Comparison of ENCODE assay signal across 8 mouse cellular contexts in the genomic region with DNA sequence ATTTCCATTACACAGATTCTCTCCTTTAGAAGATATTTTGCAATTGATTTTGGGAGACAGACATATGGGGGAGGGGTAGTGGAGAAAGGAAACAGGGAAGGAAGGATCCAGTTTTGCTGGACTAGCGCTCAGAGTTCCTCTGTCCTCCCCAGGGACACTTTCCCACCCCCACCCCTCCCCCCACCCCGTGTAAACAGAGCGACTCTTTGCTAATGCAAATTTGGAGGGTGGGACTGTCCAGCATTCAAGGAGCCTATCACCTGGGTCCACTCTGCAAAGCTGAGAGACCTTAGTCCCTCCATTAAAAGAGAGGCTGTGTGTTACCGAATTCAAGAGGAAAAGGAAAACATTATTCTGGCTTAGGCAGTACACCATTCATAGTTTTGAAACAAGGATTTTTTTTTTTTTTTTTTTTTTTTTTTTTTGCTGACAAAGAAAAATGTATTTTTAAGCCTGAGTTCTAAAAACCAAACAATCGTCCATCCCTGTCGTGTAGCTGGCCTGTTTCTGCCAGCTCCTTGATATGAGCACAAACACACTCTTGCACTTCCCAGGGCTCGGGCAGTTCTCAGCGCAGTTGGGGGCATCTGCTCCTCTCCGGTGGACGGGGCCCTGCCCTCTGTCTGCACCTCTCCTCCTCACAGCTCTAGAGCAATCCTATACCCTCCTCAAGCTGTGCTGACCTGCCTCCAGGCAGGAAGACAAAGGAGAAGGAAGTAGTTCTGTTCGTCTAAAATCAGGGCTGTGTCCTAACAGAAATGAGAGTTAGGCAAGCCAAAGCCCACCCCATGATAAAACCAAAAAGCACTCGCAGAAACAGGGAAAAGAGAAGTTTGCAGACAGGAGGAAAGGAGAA.
A peak's percentile ranks its signal among the peaks of the same experiment; 100 is the strongest.
DNase-seq lines count a peak whose midpoint lies in the region; ATAC-seq and TF ChIP-seq lines count a peak whose summit lies in the region.

No protein-coding gene starts in this region.

- TF ChIP-seq POLR2A in CH12.LX (IDR thresholded peaks at IDR 0.05; ENCODE audit: low read depth, low read length) = no peak
- TF ChIP-seq POLR2A in limb, embryonic 14.5 days (IDR thresholded peaks at IDR 0.05; ENCODE audit: borderline replicate concordance, extremely low read depth, insufficient read depth, insufficient read length) = no peak
- TF ChIP-seq POLR2A in olfactory bulb, adult 2 months (IDR thresholded peaks at IDR 0.05; ENCODE audit: insufficient read depth, low read depth, low read length) = no peak

- in situ Hi-C loops in CH12.LX (cut with MboI; ENCODE audit: low pct_ligation_motif_present, low pct_unique_long_range_greater_than_20kb, low sequenced_read_pairs) = no loop called here

- dilution Hi-C loops in CH12.LX (cut with MboI; ENCODE audit: extremely low pct_ligation_motif_present, extremely low pct_unique_long_range_greater_than_20kb, low sequenced_read_pairs) = no loop called here

- WGBS in heart, embryonic 10.5 days = under 1% methylated on average over 12 of the region's 12 CpGs
- WGBS in limb, embryonic 14.5 days = 6% methylated on average over 12 of the region's 12 CpGs
- 28% methylated on average over 12 of the region's 12 CpGs for WGBS in olfactory bulb, adult 2 months

- DNase-seq in CH12.LX (ENCODE audit: extremely low read depth) (peak; percentile 66), adipocyte (ENCODE audit: low spot score) (peak; percentile 12)
- no peak for DNase-seq in heart, embryonic 10.5 days (ENCODE audit: low spot score)
- no peak for DNase-seq in limb, embryonic 14.5 days (ENCODE audit: low spot score)
- DNase-seq in thymus, postnatal 10 days (ENCODE audit: low spot score in 2 of 2) = no peak
- no peak for DNase-seq in frontal cortex, postnatal 25 days (ENCODE audit: low spot score in 2 of 2)
- DNase-seq in testis, postnatal 14 days (ENCODE audit: low spot score) = no peak

- 0 out of 2 replicates have a peak, but pooled peaks have one; percentile 50 for TF ChIP-seq EP300 in CH12.LX (IDR thresholded peaks at IDR 0.05; ENCODE audit: low read length)

- H3K4me1 ChIP-seq in CH12.LX (ENCODE audit: control insufficient read depth in 1 of 2, insufficient read depth in 2 of 2) = peaks cover 4 to 19% of the 10 kb centered on the region in 2 experiments
- H3K4me1 ChIP-seq in heart, embryonic 10.5 days = peaks cover 47% of the 10 kb centered on the region
- peaks cover 12% of the 10 kb centered on the region for H3K4me1 ChIP-seq in limb, embryonic 14.5 days (ENCODE audit: control insufficient read depth, insufficient read depth, low read length)
- peaks cover 2% of the 10 kb centered on the region; the same call in 1 of the 2 replicates for H3K4me1 ChIP-seq in olfactory bulb, adult 2 months (ENCODE audit: control insufficient read depth, insufficient read depth, low read length)

- no peaks in the 10 kb centered on the region for H3K27me3 ChIP-seq in CH12.LX (replicated peaks)
- H3K27me3 ChIP-seq in heart, embryonic 10.5 days (ENCODE audit: insufficient read depth, poor library complexity, severe bottlenecking) = no peaks in the 10 kb centered on the region
- H3K27me3 ChIP-seq in limb, embryonic 14.5 days (ENCODE audit: control insufficient read depth, insufficient read depth, low read length) = no peaks in the 10 kb centered on the region

- peak; percentile 23; the same call in 1 of the 2 replicates for ATAC-seq in limb, embryonic 14.5 days (ENCODE audit: low FRiP score, low read depth)

- H3K79me2 ChIP-seq in CH12.LX (replicated peaks; ENCODE audit: control insufficient read depth, extremely low read depth, insufficient read depth, poor library complexity, severe bottlenecking) = no peaks in the 10 kb centered on the region

- H3K9me3 ChIP-seq in CH12.LX (replicated peaks; ENCODE audit: low read length) = no peaks in the 10 kb centered on the region
- no peaks in the 10 kb centered on the region for H3K9me3 ChIP-seq in heart, embryonic 10.5 days
- H3K9me3 ChIP-seq in limb, embryonic 14.5 days (ENCODE audit: control insufficient read depth, low read length) = no peaks in the 10 kb centered on the region

- H3K4me3 ChIP-seq in CH12.LX (replicated peaks in 1 of 3; ENCODE audit: low read depth in 2 of 3, low read length in 2 of 3, poor library complexity in 1 of 3) = no peak overlapping the region
- H3K4me3 ChIP-seq in heart, embryonic 10.5 days = peak overlapping the region; percentile 47
- no peak overlapping the region for H3K4me3 ChIP-seq in limb, embryonic 14.5 days (replicated peaks; ENCODE audit: low read length)
- no peak overlapping the region for H3K4me3 ChIP-seq in olfactory bulb, adult 2 months (ENCODE audit: insufficient read depth, low read depth, low read length)

- TF ChIP-seq CTCF in CH12.LX (conservative IDR thresholded peaks at IDR 0.05 in 1 of 2, IDR thresholded peaks at IDR 0.05 in 1 of 2; ENCODE audit: low read depth in 2 of 2, low read length in 2 of 2) = no peak
- TF ChIP-seq CTCF in olfactory bulb, adult 2 months (IDR thresholded peaks at IDR 0.05; ENCODE audit: insufficient read depth, low read depth, low read length) = no peak

- no peak for TF ChIP-seq RAD21 in CH12.LX (IDR thresholded peaks at IDR 0.05; ENCODE audit: low read depth, low read length)

- H3K27ac ChIP-seq in CH12.LX (ENCODE audit: insufficient read depth, low read depth) = no peak overlapping the region
- peak overlapping the region; percentile 80 for H3K27ac ChIP-seq in heart, embryonic 10.5 days
- H3K27ac ChIP-seq in limb, embryonic 14.5 days (replicated peaks; ENCODE audit: low read depth, low read length) = peak overlapping the region; percentile 21; the same call in 1 of the 2 replicates
- 0 out of 2 replicates have a peak overlapping the region, but pooled peaks have one; percentile 51 for H3K27ac ChIP-seq in olfactory bulb, adult 2 months (ENCODE audit: insufficient read depth, low read depth, low read length)

- peaks cover 3 to 6% of the 10 kb centered on the region in 2 experiments for H3K36me3 ChIP-seq in CH12.LX (replicated peaks in 1 of 2; ENCODE audit: control insufficient read depth in 1 of 2, insufficient read depth in 1 of 2, low read length in 1 of 2)
- no peaks in the 10 kb centered on the region for H3K36me3 ChIP-seq in heart, embryonic 10.5 days
- H3K36me3 ChIP-seq in limb, embryonic 14.5 days (ENCODE audit: control insufficient read depth, insufficient read depth, low read length) = no peaks in the 10 kb centered on the region

- H3K9ac ChIP-seq in CH12.LX (ENCODE audit: insufficient read depth, low read depth) = no peak overlapping the region
- peak overlapping the region; percentile 18; the same call in 1 of the 2 replicates for H3K9ac ChIP-seq in limb, embryonic 14.5 days (ENCODE audit: low read depth, low read length, severe bottlenecking)

- H3K4me2 ChIP-seq in CH12.LX (ENCODE audit: insufficient read depth, low read depth, poor library complexity, severe bottlenecking) = peak overlapping the region; percentile 68; the same call in 1 of the 2 replicates
- H3K4me2 ChIP-seq in limb, embryonic 14.5 days (replicated peaks; ENCODE audit: low read depth, low read length, severe bottlenecking) = peak overlapping the region; percentile 23

TF ChIP-seq in CH12.LX, 34 proteins besides CTCF, POLR2A, EP300 and RAD21:
- peak; percentile 96 for TF ChIP-seq ZNF384 (IDR thresholded peaks at IDR 0.05; ENCODE audit: low read depth, low read length)
- TF ChIP-seq MAFK (IDR thresholded peaks at IDR 0.05; ENCODE audit: insufficient replicate concordance, low read length) = peak; percentile 77
- 0 out of 2 replicates have a peak, but pooled peaks have one; percentile 22 for TF ChIP-seq TCF12 (IDR thresholded peaks at IDR 0.05; ENCODE audit: low read depth, low read length)
- TF ChIP-seq GABPA (IDR thresholded peaks at IDR 0.05; ENCODE audit: insufficient replicate concordance, low read depth, low read length) = no peak
- TF ChIP-seq UBTF (IDR thresholded peaks at IDR 0.05; ENCODE audit: low read depth, low read length) = no peak

Comparison
In these comparisons a context has a peak if more than half of its experiments do, and no peak if none do; other contexts are left out.
1. DNase-seq: peak in CH12.LX (single experiment) and adipocyte (single experiment); none in heart, embryonic 10.5 days (single experiment), limb, embryonic 14.5 days (single experiment), thymus, postnatal 10 days (0 of 2), frontal cortex, postnatal 25 days (0 of 2) and testis, postnatal 14 days (single experiment).